Mouse (Mus musculus) adrenal gland, postnatal 4 days (tissue): ENCODE results near the gene Ntf5. TPM values are rescaled to one million over a fixed set of nuclear protein-coding genes. Genes with fewer than 3 reads are reported as not detected.

Source experiments
- DNase-seq, 2 experiments: peaks; one replicate each; pipeline ENCODE4 v3.0.0; 2021 to 2022; ENCODE audit warnings: low spot score in 2 of 2, mixed read lengths in 2 of 2
- total RNA-seq, 2 experiments: library from RNA; stranded (reverse); gene quantifications; 2 replicates each; pipeline ENCODE4 v1.2.3; 2021

The Ntf5 gene
- total RNA-seq, 2 experiments from 2014 or later, result 0.20 to 0.67 TPM

- no peak for DNase-seq
These were observed 9.8 kb upstream of the Ntf5 start for GRCm38 (mm10) chr7:45403532-45404261.

- peak; percentile 47 to 50 for DNase-seq
These were observed 8.1 kb upstream of the Ntf5 start, which contains the start of gene Kcna7 for GRCm38 (mm10) chr7:45405091-45406075. Gene Kcna7, plus strand, starts transcription at chr7:45405653.

DNA sequence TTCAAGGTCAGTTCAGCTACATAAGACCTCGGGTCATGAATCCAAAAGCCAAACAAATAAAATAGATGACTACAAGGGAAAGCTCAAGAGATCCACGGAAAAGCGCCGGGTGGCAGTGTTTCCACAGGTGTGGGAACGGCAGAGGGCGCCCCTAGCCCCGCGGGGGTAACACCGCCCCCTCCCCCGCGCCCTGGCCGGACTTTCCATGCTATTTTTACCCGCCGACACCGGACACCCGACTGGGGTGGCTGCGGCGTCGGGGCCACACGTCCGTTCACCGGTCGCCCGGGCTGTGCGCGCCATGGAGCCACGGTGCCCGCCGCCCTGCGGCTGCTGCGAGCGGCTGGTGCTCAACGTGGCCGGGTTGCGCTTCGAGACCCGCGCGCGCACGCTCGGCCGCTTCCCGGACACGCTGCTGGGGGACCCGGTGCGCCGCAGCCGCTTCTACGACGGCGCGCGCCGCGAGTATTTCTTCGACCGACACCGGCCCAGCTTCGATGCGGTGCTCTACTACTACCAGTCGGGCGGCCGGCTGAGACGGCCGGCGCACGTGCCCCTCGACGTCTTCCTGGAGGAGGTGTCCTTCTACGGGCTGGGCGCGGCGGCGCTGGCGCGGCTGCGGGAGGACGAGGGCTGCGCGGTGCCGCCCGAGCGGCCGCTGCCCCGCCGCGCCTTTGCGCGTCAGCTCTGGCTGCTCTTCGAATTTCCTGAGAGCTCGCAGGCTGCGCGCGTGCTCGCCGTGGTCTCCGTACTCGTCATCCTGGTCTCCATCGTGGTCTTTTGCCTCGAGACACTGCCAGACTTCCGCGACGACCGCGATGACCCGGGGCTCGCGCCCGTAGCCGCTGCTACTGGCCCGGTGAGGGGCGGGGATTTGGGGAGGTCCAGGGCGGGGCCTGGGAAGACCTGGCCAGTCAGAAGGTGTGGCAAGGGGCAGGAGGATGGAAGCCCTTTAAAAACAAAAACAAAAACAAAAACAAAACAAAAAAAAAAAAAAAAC is 7.0 kb upstream of the Ntf5 start:
- DNase-seq, result no peak

DNA sequence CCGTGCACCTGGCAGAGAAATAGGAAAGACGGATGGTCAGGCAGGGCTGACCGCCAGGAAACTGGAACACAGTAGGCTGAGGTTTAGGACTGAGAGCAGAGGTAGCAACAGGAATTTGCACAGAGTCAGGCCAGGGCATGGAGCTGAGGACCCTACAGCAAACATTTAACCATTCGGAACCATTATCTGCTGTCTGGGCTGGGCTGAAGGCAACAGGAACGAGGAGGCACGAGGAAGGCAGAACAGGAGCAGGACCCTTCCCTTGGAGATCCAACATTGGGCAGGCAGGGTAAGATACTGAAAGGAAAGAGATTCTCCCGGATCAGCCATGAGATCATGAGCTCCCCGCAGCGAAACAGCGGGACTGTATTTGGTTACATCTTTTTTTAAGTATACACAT is 5.7 kb upstream of the Ntf5 start:
- no peak for DNase-seq

GRCm38 (mm10) chr7:45408351-45408750 is 5.1 kb upstream of the Ntf5 start:
- no peak for DNase-seq

DNA sequence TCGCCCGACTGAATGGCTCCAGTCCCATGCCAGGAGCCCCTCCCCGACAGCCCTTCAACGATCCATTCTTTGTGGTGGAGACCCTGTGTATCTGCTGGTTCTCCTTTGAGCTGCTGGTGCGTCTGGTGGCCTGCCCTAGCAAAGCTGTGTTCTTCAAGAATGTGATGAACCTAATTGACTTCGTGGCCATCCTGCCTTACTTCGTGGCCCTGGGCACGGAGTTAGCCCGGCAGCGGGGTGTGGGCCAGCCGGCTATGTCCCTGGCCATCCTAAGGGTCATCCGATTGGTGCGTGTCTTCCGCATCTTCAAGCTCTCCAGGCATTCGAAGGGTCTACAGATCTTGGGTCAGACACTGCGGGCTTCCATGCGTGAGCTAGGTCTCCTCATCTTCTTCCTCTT is 4.5 kb upstream of the Ntf5 start:
- DNase-seq, result no peak

DNA sequence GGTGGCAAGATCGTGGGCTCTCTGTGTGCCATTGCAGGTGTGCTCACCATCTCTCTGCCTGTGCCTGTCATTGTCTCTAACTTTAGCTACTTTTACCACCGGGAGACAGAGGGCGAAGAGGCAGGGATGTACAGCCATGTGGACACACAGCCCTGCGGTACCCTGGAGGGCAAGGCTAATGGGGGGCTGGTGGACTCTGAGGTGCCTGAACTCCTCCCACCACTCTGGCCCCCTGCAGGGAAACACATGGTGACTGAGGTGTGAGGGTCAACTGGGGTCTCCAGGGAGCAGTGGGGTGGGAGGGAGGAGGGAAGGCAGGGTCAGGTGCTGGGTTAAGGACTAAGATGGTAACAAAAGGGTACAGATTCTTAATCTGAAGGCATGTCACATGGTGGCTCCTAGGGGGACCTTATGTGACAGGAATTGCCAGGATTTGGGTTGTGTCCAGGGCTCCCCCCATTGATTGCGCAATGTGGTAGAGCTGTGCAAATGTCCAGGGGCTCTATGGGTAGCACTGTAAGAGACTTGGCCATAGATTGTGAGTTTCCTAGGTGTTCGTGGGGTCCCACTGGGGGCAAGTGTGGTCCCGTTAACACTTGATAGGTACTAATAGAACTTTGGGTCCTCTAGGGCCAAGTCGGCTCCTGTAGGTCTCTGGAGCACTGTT is 3.9 kb upstream of the Ntf5 start:
- no peak for DNase-seq

- no peak for DNase-seq
These were observed 1.1 kb upstream of the Ntf5 start for GRCm38 (mm10) chr7:45412421-45412820.

DNA sequence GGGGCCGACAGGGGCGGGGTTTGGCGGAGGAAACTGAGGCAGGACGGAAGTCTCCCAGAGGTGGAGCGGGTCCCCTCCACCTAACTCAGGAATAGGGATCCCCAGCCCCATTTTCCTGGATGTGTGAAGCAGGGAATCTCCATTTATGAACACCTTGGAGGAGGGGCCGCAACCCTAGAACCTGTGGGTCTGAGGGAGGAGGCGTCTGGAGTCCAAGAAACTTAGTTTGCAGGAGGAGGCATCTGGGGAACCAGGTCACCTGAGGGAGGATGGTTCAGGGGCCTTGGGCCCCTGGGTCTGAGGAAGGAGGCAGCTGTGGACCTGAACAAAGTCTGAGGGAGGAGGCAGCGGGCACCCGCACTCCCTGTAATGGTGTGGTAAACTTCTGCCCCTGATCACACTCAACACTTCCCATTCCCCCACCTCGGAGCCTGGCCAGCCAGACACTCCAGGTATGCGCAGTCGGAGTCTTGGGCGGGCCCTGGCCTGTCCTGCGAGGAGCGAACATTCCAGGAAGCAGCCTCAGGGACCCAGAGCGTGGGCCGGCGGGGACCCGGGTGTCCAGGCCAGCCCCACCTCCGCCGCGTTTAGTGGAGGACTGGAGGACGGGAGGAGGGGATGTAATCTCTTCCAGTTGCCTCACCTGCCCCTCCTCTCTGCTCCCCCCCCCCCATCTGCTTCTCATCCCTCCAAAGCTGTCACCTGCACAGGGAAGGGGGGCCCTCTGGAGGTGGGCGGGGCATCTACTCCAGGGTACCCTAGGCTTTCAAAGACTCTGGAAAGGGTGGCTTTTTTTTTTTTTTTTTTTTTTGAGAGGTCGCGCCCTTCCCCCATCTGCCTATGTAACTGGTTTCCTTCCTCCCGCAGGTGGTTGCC is 607 bp downstream of the Ntf5 start:
- no peak for DNase-seq

DNA sequence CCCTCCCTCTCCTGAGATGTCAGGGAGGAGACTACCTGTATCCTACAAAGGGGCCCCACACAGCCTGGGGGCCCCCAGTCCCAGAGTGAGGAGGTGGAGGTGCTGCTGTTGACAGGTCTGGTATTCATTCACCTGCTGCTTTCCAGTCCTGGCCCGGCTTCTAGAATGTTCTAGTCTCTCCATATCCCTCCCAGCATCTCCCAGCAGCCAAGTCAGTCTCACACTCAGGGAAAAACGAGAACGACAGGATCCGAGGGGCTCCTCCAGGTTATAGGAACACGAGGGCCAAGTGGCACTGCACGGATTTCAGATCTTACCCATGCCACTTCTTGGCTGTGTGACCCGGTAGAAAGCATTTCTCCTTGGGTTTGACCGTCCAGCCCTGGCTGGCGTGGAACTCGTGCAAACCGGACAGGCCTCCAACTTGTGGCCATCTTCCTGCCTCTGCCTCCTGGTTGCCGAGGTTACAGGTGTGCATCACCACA is 1.3 kb downstream of the Ntf5 start:
- no peak for DNase-seq

DNA sequence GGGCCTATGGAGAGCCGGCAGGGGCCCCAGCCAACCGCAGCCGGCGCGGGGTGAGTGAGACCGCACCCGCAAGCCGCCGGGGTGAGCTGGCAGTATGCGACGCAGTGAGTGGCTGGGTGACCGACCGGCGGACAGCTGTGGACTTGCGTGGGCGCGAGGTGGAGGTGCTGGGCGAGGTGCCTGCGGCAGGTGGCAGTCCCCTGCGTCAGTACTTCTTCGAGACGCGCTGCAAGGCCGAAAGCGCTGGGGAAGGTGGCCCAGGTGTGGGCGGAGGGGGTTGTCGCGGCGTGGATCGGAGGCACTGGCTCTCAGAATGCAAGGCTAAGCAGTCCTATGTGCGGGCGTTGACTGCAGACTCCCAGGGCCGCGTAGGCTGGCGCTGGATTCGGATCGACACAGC is 2.1 kb downstream of the Ntf5 start:
- no peak for DNase-seq

DNA sequence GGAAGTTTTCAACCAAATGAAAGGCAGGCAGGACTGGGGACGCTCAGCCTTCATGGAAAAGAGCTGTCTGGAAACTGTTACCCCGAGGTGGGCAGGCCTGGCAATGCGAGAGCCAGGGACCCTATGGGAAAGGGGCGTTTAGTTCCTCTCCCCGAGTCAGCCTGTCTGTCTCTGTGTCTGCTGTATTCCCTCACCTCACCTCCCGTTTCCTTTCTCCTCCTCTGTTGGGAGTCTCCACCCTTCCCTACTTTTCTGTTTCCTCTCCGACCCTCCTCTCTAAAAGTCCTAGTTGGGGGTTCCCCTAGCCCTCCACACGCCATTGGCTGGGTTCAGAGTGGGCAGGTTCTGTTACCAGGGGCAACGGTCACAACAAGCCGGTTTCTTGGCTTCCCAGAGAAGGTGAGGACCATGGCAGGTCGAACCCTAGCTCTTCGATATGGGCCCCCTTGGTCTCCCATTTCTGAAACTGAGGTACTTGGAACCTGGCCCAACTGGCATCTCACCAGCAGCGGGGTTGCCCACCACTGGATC is 4.5 kb downstream of the Ntf5 start:
- DNase-seq, result no peak

DNA sequence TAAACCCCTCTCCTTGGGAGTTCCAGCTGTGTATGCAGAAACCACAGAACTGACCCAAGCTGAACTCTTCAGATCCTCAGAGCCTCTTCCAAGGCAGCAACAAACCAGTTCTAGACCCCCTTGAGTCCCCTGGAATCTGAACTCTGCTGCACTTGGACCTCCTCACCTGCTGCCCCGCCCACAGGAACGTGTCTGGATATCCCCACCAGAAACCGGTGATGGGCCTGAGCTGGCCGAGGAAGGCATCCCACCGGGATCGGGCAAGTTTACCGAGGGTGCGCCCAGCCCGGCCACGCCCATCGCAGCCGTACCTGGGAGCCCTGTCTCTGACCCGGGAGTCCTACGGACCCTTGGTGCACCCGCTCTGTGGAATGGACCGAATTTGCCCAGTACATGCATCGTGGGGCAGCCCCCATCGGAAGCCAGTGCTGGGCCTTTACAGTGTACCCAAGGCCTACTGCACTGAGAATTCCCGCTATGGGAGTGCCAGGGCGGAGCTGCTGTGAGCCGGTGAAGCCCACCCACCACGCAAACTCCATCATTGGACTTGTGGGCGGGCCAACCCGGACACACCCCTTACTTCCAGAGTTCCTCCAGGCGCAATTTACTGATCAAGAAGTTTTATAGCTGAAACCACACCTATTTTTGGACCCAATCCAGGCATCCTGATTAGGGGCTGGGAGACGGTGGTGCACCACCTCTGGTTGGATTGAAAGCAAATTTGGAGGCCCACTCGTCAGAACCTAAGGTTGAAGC is 6.5 kb downstream of the Ntf5 start:
- no peak for DNase-seq

DNA sequence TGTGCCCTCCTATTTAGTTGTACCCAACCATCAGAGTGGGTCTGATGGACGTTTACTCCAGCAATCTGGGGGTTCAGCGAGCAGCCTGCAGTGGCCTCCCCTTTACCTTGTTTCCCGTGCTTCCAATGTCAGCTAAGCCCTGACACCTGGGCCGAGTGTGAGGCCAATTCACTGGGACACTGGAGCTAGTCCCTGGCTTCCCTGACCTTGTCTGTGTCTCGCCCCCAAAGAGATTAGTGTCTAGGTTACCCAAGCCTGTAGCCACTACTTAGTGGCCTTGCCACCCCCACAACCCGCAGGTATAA is 7.1 kb downstream of the Ntf5 start, which contains the start of gene Lhb:
Gene Lhb, plus strand, starts transcription at position 206 of the 305 bp plus-strand sequence.
- no peak for DNase-seq

DNA sequence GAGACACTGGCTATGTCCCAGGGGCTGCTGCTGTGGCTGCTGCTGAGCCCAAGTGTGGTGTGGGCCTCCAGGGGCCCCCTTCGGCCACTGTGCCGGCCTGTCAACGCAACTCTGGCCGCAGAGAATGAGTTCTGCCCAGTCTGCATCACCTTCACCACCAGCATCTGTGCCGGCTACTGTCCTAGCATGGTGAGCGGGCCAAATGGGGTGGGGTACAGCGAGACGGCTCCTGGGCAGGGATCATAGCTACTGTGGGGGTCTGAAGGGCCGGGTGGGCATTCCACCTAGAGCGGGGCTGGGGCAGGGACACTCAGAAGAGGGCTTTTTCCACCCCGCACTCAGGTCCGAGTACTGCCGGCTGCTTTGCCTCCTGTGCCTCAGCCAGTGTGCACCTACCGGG is 7.7 kb downstream of the Ntf5 start:
- DNase-seq, result no peak

- DNase-seq, result no peak
These were observed 13.1 kb downstream of the Ntf5 start for GRCm38 (mm10) chr7:45426556-45426955.

- no peak for DNase-seq
These were observed 20.3 kb downstream of the Ntf5 start for GRCm38 (mm10) chr7:45433835-45434202.
